Mouse (Mus musculus) MEL (cell line): ENCODE data around the gene Ppp1r14b.

ENCODE experiments used
- HCFC1 ChIP-seq: IDR thresholded peaks from 2 replicates; pipeline ENCODE4 v1.6.1; 2012; ENCODE audit warnings: low read depth, mild to moderate bottlenecking, inconsistent platforms, low read length, improper control_type of control experiment, moderate library complexity
- MEF2A ChIP-seq: IDR thresholded peaks from 2 replicates; pipeline ENCODE4 v1.6.1; 2014; ENCODE audit warnings: low read depth, mild to moderate bottlenecking, inconsistent platforms, low read length, improper control_type of control experiment; ENCODE audit not compliant: poor library complexity, insufficient replicate concordance, severe bottlenecking; ENCODE audit errors: extremely low read depth
- MYC ChIP-seq: IDR thresholded peaks from 2 replicates; pipeline ENCODE4 v1.6.1; 2011; ENCODE audit warnings: low read depth, mild to moderate bottlenecking, low read length, improper control_type of control experiment, moderate library complexity
- POLR2A ChIP-seq, 2 experiments: IDR thresholded peaks; 2 replicates each; pipeline ENCODE4 v1.6.1; 2011 to 2012; ENCODE audit warnings: low read length in 2 of 2, mild to moderate bottlenecking in 2 of 2, control low read depth in 1 of 2, improper control_type of control experiment in 1 of 2, low read depth in 1 of 2, moderate library complexity in 1 of 2; ENCODE audit not compliant: control insufficient read depth in 1 of 2, insufficient read depth in 1 of 2, poor library complexity in 1 of 2
- SIN3A ChIP-seq: IDR thresholded peaks from 2 replicates; pipeline ENCODE4 v1.6.1; 2012; ENCODE audit warnings: low read length, improper control_type of control experiment, inconsistent platforms
- USF1 ChIP-seq: IDR thresholded peaks from 2 replicates; pipeline ENCODE4 v1.6.1; 2014; ENCODE audit warnings: low read depth, mild to moderate bottlenecking, inconsistent platforms, low read length, improper control_type of control experiment, moderate library complexity

- TF ChIP-seq HCFC1 (0 out of 2 replicates have a peak, but pooled peaks have one; percentile 17), USF1 (no peak), SIN3A (peak; percentile 17; the same call in 1 of the 2 replicates), POLR2A (IDR thresholded peaks at IDR 0.05; ENCODE audit: control insufficient read depth in 1 of 2, insufficient read depth in 1 of 2, low read depth in 1 of 2, low read length in 2 of 2, poor library complexity in 1 of 2) (peak in 1 of 2 experiments; percentile 28; a peak in 1 of 4 replicates), MEF2A (no peak), MYC (no peak)
Observed at GRCm38 (mm10) chr19:6975537-6976521, 1.1 kb downstream of the Ppp1r14b start, which contains the start of gene Plcb3.
